Mouse (Mus musculus): ENCODE results near the gene Snx9. TPM values are rescaled to one million over a fixed set of nuclear protein-coding genes. Genes with fewer than 3 reads are reported as not detected.

Gene Snx9
- polyA plus RNA-seq, 1 experiment from 2014 or later: 39.9 TPM

DNA sequence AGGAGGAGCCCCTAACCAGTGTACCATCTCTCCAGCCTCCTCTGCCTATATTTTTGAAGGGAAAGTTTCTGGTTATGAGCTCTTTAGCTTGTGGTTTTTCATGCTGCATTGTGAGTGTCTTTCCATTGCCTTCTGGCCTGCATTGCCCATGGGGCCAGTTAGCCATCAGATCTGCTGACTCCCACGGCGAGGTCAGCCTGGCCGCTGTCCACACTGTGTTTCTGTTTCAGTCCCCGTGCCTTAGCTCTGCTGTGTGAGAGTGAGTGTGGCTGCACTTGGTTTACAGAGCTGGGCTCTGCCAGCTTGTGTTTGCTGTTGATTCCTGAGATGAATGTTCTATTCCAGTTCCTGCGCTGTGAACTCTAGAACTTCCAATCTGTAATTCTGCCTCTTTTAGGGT, 73.1 kb downstream of the Snx9 start:
- Histone ChIP-seq H3K4me1 (ENCODE audit: control insufficient read depth, insufficient read depth, low read length) (no peaks in the 10 kb centered on the region), H3K9ac (replicated peaks; ENCODE audit: low read depth, low read length) (no peak overlapping the region), H3K9me3 (ENCODE audit: control insufficient read depth, low read depth, low read length) (no peaks in the 10 kb centered on the region), H3K27ac (ENCODE audit: low read length) (no peak overlapping the region), H3K36me3 (ENCODE audit: control insufficient read depth, insufficient read depth, low read length) (peaks cover 16% of the 10 kb centered on the region; the same call in 1 of the 2 replicates), H3K4me3 (ENCODE audit: low read depth, low read length) (no peak overlapping the region), H3K27me3 (ENCODE audit: control insufficient read depth, insufficient read depth, low read length) (no peaks in the 10 kb centered on the region), H3K4me2 (replicated peaks; ENCODE audit: low read depth, low read length) (no peak overlapping the region)
- WGBS: 76% methylated on average over 5 of the region's 5 CpGs
- ATAC-seq (ENCODE audit: insufficient number of reproducible peaks, insufficient read depth, low FRiP score, low read depth): no peak

DNA sequence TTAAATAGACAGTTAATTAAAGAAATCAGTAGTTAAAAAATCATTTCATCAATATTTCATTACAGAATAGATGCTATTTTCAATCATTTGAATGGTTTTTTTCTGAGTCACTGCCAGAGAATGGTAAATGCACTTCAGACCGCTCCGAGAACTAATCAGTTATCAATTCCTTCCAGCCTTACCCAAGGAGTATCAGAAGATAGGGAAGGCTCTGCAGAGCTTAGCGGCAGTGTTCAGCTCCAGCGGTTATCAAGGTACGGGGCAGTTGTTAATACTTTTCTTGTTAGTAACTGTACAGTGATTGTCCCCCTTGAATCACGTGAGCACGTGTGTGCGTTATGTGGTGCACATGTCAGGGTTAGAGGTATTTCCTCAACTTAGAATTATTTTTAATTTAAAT, 80.8 kb downstream of the Snx9 start:
- Histone ChIP-seq H3K4me3 (ENCODE audit: low read depth, low read length) (no peak overlapping the region), H3K36me3 (ENCODE audit: control insufficient read depth, insufficient read depth, low read length) (peaks cover 44% of the 10 kb centered on the region), H3K27me3 (ENCODE audit: control insufficient read depth, insufficient read depth, low read length) (no peaks in the 10 kb centered on the region), H3K4me1 (ENCODE audit: control insufficient read depth, insufficient read depth, low read length) (no peaks in the 10 kb centered on the region), H3K27ac (ENCODE audit: low read length) (no peak overlapping the region), H3K4me2 (replicated peaks; ENCODE audit: low read depth, low read length) (no peak overlapping the region), H3K9me3 (ENCODE audit: control insufficient read depth, low read depth, low read length) (no peaks in the 10 kb centered on the region), H3K9ac (replicated peaks; ENCODE audit: low read depth, low read length) (no peak overlapping the region)
- WGBS: 91% methylated on average over 8 of the region's 8 CpGs
- no peak for ATAC-seq (ENCODE audit: insufficient number of reproducible peaks, insufficient read depth, low FRiP score, low read depth)

DNA sequence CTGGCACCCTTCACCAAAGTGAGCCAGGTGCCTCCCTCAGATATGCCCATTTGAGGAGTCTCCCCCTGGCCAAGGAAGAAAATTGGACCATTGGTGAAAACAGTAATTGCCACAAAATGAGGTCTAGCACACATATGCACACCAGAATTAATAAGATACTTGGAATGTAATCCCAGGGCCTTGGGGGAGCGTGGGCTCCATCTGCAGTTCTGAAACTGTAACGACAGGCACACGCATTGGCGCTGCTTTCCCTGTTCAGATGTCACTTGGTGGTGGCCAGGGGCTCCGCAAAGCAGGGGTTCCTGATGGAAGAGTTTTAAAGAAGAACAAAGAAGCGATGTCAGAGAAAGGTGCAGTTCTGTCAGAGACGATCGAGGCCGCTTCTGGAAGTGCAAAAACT, 82.2 kb downstream of the Snx9 start:
- H3K27me3 ChIP-seq (ENCODE audit: control insufficient read depth, insufficient read depth, low read length): no peaks in the 10 kb centered on the region
- H3K4me3 ChIP-seq (ENCODE audit: low read depth, low read length): no peak overlapping the region
- no peak for ATAC-seq (ENCODE audit: insufficient number of reproducible peaks, insufficient read depth, low FRiP score, low read depth)
- no peak overlapping the region for H3K27ac ChIP-seq (ENCODE audit: low read length)
- no peak overlapping the region for H3K9ac ChIP-seq (replicated peaks; ENCODE audit: low read depth, low read length)
- no peak overlapping the region for H3K4me2 ChIP-seq (replicated peaks; ENCODE audit: low read depth, low read length)
- no peaks in the 10 kb centered on the region for H3K9me3 ChIP-seq (ENCODE audit: control insufficient read depth, low read depth, low read length)
- peaks cover 49% of the 10 kb centered on the region for H3K36me3 ChIP-seq (ENCODE audit: control insufficient read depth, insufficient read depth, low read length)
- no peaks in the 10 kb centered on the region for H3K4me1 ChIP-seq (ENCODE audit: control insufficient read depth, insufficient read depth, low read length)
- 77% methylated on average over 9 of the region's 9 CpGs for WGBS

- Histone ChIP-seq H3K4me2 (replicated peaks; ENCODE audit: low read depth, low read length) (no peak overlapping the region), H3K4me3 (ENCODE audit: low read depth, low read length) (no peak overlapping the region), H3K27me3 (ENCODE audit: control insufficient read depth, insufficient read depth, low read length) (no peaks in the 10 kb centered on the region), H3K9me3 (ENCODE audit: control insufficient read depth, low read depth, low read length) (no peaks in the 10 kb centered on the region), H3K36me3 (ENCODE audit: control insufficient read depth, insufficient read depth, low read length) (peaks cover 46% of the 10 kb centered on the region), H3K4me1 (ENCODE audit: control insufficient read depth, insufficient read depth, low read length) (no peaks in the 10 kb centered on the region), H3K27ac (ENCODE audit: low read length) (no peak overlapping the region), H3K9ac (replicated peaks; ENCODE audit: low read depth, low read length) (no peak overlapping the region)
- 67% methylated on average over 8 of the region's 8 CpGs for whole genome bisulfite sequencing
- no peak for ATAC-seq (ENCODE audit: insufficient number of reproducible peaks, insufficient read depth, low FRiP score, low read depth)
Measured at GRCm38 (mm10) chr17:5924238-5924637, 83.1 kb downstream of the Snx9 start.

DNA sequence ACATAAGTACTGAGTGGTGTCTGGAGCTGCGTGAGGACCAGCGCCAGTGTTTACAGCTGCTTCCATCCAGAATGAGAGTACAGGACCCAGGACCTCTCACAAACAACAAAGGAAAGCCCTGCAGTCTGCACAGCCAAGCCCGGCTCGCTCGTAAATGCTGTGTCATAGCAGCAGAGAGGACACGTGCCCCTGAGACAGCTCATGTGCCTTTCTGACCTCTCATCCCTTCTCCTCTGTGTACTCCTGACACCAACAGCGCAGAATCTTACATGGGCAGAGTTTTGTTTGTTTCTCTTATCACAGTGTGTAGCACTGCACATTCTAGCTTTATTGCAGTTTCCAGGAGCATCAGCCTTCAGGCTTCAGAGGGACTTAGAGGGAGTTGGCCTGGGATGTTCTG, 85.6 kb downstream of the Snx9 start:
- WGBS: 68% methylated on average over 7 of the region's 7 CpGs
- ATAC-seq (ENCODE audit: insufficient number of reproducible peaks, insufficient read depth, low FRiP score, low read depth): no peak
- H3K9me3 ChIP-seq (ENCODE audit: control insufficient read depth, low read depth, low read length): no peaks in the 10 kb centered on the region
- no peaks in the 10 kb centered on the region for H3K4me1 ChIP-seq (ENCODE audit: control insufficient read depth, insufficient read depth, low read length)
- no peak overlapping the region for H3K4me2 ChIP-seq (replicated peaks; ENCODE audit: low read depth, low read length)
- no peaks in the 10 kb centered on the region for H3K27me3 ChIP-seq (ENCODE audit: control insufficient read depth, insufficient read depth, low read length)
- H3K9ac ChIP-seq (replicated peaks; ENCODE audit: low read depth, low read length): no peak overlapping the region
- H3K36me3 ChIP-seq (ENCODE audit: control insufficient read depth, insufficient read depth, low read length): peaks cover 38% of the 10 kb centered on the region
- no peak overlapping the region for H3K4me3 ChIP-seq (ENCODE audit: low read depth, low read length)
- no peak overlapping the region for H3K27ac ChIP-seq (ENCODE audit: low read length)

DNA sequence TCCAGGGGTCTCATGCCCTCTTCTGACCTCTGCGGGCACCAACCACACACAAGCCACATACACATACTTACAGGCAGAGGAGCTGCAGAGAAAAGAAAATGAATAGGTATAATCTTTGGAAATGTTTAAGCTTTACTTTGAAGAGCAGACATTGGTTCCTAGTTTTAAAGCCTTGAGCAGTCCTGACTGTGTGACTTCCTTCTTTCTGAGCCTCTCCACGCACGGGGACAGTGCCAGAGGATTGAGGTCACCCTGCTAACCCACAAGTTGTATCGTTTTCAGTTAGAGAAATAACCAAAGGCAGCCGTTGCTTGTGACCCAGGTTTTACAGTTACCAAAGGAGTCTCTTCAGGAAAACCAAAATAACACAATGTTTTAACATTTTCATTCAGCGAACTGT, 87.9 kb downstream of the Snx9 start:
- Histone ChIP-seq H3K4me1 (ENCODE audit: control insufficient read depth, insufficient read depth, low read length) (no peaks in the 10 kb centered on the region), H3K4me2 (replicated peaks; ENCODE audit: low read depth, low read length) (no peak overlapping the region), H3K9me3 (ENCODE audit: control insufficient read depth, low read depth, low read length) (no peaks in the 10 kb centered on the region), H3K27me3 (ENCODE audit: control insufficient read depth, insufficient read depth, low read length) (no peaks in the 10 kb centered on the region), H3K4me3 (ENCODE audit: low read depth, low read length) (no peak overlapping the region), H3K9ac (replicated peaks; ENCODE audit: low read depth, low read length) (no peak overlapping the region), H3K36me3 (ENCODE audit: control insufficient read depth, insufficient read depth, low read length) (peaks cover 34% of the 10 kb centered on the region), H3K27ac (ENCODE audit: low read length) (no peak overlapping the region)
- 86% methylated on average over 6 of the region's 6 CpGs for WGBS
- no peak for ATAC-seq (ENCODE audit: insufficient number of reproducible peaks, insufficient read depth, low FRiP score, low read depth)

- WGBS: 84% methylated on average over 5 of the region's 5 CpGs
- no peaks in the 10 kb centered on the region for H3K27me3 ChIP-seq (ENCODE audit: control insufficient read depth, insufficient read depth, low read length)
- no peak for ATAC-seq (ENCODE audit: insufficient number of reproducible peaks, insufficient read depth, low FRiP score, low read depth)
- no peak overlapping the region for H3K27ac ChIP-seq (ENCODE audit: low read length)
- H3K9me3 ChIP-seq (ENCODE audit: control insufficient read depth, low read depth, low read length): no peaks in the 10 kb centered on the region
- H3K36me3 ChIP-seq (ENCODE audit: control insufficient read depth, insufficient read depth, low read length): peaks cover 17% of the 10 kb centered on the region
- no peak overlapping the region for H3K9ac ChIP-seq (replicated peaks; ENCODE audit: low read depth, low read length)
- peaks cover 12% of the 10 kb centered on the region; the same call in 1 of the 2 replicates for H3K4me1 ChIP-seq (ENCODE audit: control insufficient read depth, insufficient read depth, low read length)
- no peak overlapping the region for H3K4me3 ChIP-seq (ENCODE audit: low read depth, low read length)
- H3K4me2 ChIP-seq (replicated peaks; ENCODE audit: low read depth, low read length): no peak overlapping the region
Measured at GRCm38 (mm10) chr17:5932161-5932560, 91.0 kb downstream of the Snx9 start.

DNA sequence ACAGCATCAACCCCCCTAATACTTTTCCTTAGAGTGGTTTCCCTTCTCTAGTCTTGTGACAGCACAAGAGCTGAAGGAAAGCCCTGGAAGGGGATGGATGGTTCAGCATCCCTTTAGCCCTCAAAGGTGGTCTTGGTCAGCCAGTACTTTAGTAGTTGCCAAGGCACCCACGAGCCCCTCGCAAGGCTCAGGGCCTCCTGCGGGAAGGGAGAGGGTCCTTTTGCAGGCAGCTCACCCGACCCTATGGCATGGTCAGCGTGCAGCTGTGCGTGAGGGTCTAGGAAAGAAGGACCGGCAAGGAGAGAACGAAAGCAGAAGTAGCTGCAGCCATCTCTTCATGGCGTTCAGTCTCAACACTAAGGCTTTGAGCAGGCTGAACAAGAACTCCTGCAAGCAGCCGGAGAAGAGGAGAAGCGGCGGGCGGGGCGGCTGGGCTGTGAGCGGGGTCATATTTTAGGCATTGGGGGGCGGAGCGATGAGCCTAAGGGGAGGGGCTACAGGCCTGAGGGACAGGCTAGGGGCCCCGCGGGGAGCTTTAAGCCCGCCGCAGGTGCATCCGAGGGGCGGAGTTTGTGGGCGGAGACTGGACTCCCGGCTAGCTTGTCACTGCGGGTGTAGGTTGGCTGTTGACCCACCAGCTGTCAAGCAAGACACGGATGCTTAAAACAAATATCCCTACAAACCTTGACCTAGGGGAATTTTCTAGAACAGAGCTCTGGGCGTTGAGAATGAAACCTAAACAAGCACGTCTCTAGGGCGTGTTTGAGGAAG, 93.6 kb downstream of the Snx9 start:
- ATAC-seq (ENCODE audit: insufficient number of reproducible peaks, insufficient read depth, low FRiP score, low read depth): peak; percentile 90
- Histone ChIP-seq H3K4me2 (replicated peaks; ENCODE audit: low read depth, low read length) (peak overlapping the region; percentile 68), H3K4me1 (ENCODE audit: control insufficient read depth, insufficient read depth, low read length) (peaks cover 12% of the 10 kb centered on the region), H3K9me3 (ENCODE audit: control insufficient read depth, low read depth, low read length) (no peaks in the 10 kb centered on the region), H3K4me3 (ENCODE audit: low read depth, low read length) (peak overlapping the region; percentile 33), H3K27me3 (ENCODE audit: control insufficient read depth, insufficient read depth, low read length) (no peaks in the 10 kb centered on the region), H3K27ac (ENCODE audit: low read length) (peak overlapping the region; percentile 66; the same call in 1 of the 2 replicates), H3K36me3 (ENCODE audit: control insufficient read depth, insufficient read depth, low read length) (peaks cover 3% of the 10 kb centered on the region), H3K9ac (replicated peaks; ENCODE audit: low read depth, low read length) (peak overlapping the region; percentile 30; the same call in 1 of the 2 replicates)
- under 1% methylated on average over 30 of the region's 30 CpGs for WGBS

- Histone ChIP-seq H3K4me2 (replicated peaks; ENCODE audit: low read depth, low read length) (no peak overlapping the region; the same call in 1 of the 2 replicates), H3K4me1 (ENCODE audit: control insufficient read depth, insufficient read depth, low read length) (peaks cover 17% of the 10 kb centered on the region), H3K4me3 (ENCODE audit: low read depth, low read length) (no peak overlapping the region), H3K27me3 (ENCODE audit: control insufficient read depth, insufficient read depth, low read length) (no peaks in the 10 kb centered on the region), H3K9me3 (ENCODE audit: control insufficient read depth, low read depth, low read length) (no peaks in the 10 kb centered on the region), H3K9ac (replicated peaks; ENCODE audit: low read depth, low read length) (no peak overlapping the region), H3K27ac (ENCODE audit: low read length) (no peak overlapping the region), H3K36me3 (ENCODE audit: control insufficient read depth, insufficient read depth, low read length) (peaks cover 3% of the 10 kb centered on the region)
- no peak for ATAC-seq (ENCODE audit: insufficient number of reproducible peaks, insufficient read depth, low FRiP score, low read depth)
- WGBS: 35% methylated on average over 3 of the region's 3 CpGs
Measured at GRCm38 (mm10) chr17:5935680-5936079, 94.6 kb downstream of the Snx9 start.

Data from stomach, embryonic 14.5 days (tissue).